Mouse (Mus musculus): ENCODE data around the gene Mthfd2. TPM values are rescaled to one million over a fixed set of nuclear protein-coding genes. Genes with fewer than 3 reads are reported as not detected.

The Mthfd2 gene
- 2.3 and 2.4 TPM in 2 replicates for polyA plus RNA-seq (2012; rRNA removed)

DNA sequence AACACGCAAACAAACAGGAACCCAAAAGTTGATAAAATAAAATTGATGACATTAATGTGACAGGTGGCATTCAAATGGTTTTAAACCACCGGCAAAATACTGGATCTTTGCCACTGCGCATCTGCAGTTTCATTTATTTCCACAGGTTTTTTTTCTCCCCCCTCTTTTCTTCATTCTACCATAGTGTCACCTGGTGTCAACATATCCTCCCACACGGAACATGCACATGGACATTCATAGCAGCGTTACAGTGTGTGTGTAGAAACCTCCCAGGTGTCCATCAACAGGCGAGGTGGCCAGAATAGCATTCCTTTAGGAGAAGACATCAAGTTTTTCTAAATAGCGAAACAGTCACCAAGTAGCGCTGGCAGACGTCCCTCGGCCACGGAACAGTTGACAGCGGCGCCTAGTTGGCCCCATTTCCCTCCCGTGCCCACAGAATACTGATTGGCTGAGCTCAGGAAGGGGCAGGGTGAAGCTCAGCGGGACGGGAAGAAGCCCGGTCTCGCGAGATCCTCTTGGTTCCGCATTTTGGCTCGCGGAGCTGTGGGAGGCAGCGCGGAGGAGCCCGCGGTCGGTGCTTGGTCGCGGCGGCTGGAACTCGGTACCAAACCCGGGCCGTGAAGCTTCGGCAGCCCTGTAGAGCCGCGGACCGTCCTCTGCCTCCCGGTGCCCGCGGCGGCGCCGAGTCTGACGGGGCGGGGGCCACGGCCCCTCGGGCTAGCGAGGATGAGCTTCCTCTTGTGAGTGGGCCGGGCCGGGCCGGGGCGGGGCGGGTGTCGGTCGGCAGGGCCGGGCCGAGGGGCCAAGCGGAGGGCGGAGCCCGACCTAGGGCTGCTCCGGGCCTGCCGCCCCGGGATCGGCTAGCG lies at the start of gene Mthfd2, which contains the start of gene Mob1a:
Mthfd2 (minus strand) TSS at position 384 of the 869 bp plus-strand sequence.
Mob1a (plus strand) TSS at position 492 of the 869 bp plus-strand sequence.
- Histone ChIP-seq H3K4me1 (ENCODE audit: control insufficient read depth, insufficient read depth, low read length) (peaks cover 6% of the 10 kb centered on the region; the same call in 1 of the 2 replicates), H3K4me3 (ENCODE audit: insufficient read depth, low read depth, low read length) (peak within 1 kb of the TSS; percentile 71), H3K36me3 (ENCODE audit: control insufficient read depth, insufficient read depth, low read length) (peaks cover 6% of the 10 kb centered on the region), H3K27ac (ENCODE audit: insufficient read depth, low read depth, low read length) (peak within 1 kb of the TSS; percentile 86), H3K27me3 (replicated peaks; ENCODE audit: control insufficient read depth, insufficient read depth, low read length) (no peaks in the 10 kb centered on the region)
- WGBS = under 1% methylated on average over 64 of the region's 65 CpGs
- DNase-seq = peak; percentile 98
- TF ChIP-seq CTCF (conservative IDR thresholded peaks at IDR 0.05; ENCODE audit: insufficient read depth, insufficient read length, low read depth, low read length) (no peak), POLR2A (IDR thresholded peaks at IDR 0.05; ENCODE audit: low read depth, low read length) (peak; percentile 57)

DNA sequence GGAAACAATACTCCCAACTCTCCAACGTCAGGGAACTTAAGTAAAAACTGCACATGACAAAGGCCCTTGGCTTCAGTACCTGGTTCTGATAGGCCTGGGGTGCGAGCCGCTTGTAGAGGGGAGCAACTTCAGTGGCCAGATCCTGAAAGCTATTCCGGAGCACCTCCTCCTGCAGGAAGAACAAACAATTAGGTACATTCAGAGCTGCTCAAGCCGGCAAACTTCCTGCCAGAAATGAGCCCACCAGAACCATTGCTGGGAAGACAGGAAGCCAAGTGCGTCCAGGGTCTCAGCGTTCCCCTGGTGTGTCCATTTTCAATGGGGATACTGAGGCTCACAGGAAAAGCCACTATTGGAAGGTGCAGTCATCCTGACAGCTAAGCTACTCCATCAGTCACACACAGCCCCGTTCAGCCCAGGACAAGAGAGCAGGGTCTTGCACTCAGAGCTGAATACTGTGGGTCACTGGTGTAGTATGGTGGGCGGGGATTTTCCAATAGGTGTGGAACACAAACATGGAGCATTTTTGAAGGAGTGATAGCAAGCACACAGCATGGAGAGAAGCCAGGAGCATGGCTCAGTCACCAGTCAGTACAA lies 48.1 kb upstream of the Mthfd2 start:
- DNase-seq = no peak
- no peak overlapping the region for H3K4me3 ChIP-seq (ENCODE audit: insufficient read depth, low read depth, low read length)
- H3K27ac ChIP-seq (ENCODE audit: insufficient read depth, low read depth, low read length) = no peak overlapping the region
- H3K36me3 ChIP-seq (ENCODE audit: control insufficient read depth, insufficient read depth, low read length) = peaks cover 3% of the 10 kb centered on the region; the same call in 1 of the 2 replicates
- no peaks in the 10 kb centered on the region for H3K27me3 ChIP-seq (replicated peaks; ENCODE audit: control insufficient read depth, insufficient read depth, low read length)
- TF ChIP-seq CTCF (conservative IDR thresholded peaks at IDR 0.05; ENCODE audit: insufficient read depth, insufficient read length, low read depth, low read length) = no peak
- TF ChIP-seq POLR2A (IDR thresholded peaks at IDR 0.05; ENCODE audit: low read depth, low read length) = no peak
- WGBS = 82% methylated on average over 9 of the region's 9 CpGs
- no peaks in the 10 kb centered on the region for H3K4me1 ChIP-seq (ENCODE audit: control insufficient read depth, insufficient read depth, low read length)

DNA sequence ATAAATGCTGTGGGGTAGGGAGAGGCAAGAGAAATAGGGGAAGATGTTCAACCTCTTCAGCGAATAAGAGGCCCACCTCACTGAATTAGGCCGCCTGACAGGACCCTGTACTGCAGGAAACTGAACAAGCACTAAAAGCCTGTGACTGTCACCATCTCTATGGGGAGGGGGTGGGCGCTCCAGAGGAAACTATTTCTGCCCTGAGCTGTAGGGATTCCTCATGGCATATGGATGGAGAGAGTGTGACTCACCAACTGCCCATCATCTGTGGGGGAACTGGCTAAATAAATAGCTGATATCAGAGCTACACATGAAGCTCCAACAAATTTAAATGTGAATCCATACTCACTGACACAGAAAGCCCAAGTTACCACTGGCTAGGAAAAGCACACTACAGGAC lies 45.6 kb upstream of the Mthfd2 start:
- WGBS = 93% methylated on average over 3 of the region's 3 CpGs

DNA sequence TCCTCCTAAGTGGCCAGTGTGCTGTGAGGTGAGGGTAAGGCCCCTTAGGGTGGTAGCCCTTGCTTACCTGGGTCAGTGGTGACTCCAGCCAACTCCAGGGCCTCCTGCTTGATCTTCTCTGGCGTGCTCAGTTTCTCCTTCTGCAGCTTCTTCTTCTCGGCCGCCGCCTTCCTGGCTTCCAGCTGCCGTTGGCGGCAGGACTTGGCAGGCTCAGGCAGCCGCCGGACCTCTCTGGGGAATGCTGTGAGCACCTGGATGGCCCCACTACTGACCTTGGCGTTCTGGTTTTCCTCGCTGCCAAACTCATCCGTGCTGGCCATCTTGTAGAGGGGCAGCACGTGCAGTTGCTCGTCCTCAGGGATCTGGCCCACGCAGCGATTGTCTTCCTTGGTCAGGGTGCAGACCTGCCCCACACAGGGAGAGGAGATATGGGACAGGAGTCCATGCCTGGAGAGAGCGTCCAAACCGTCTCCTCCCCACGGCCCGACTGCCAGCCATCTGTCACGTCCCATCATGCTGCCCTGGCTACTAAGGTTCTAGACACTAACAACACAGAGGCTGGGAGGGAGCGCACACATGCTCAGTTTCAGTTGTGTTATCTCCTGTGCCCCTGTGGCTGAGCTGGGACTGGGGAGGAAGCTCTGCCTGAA lies 44.7 kb upstream of the Mthfd2 start:
- H3K4me1 ChIP-seq (ENCODE audit: control insufficient read depth, insufficient read depth, low read length) = no peaks in the 10 kb centered on the region
- no peaks in the 10 kb centered on the region for H3K27me3 ChIP-seq (replicated peaks; ENCODE audit: control insufficient read depth, insufficient read depth, low read length)
- peaks cover 5% of the 10 kb centered on the region for H3K36me3 ChIP-seq (ENCODE audit: control insufficient read depth, insufficient read depth, low read length)
- 82% methylated on average over 21 of the region's 21 CpGs for WGBS
- TF ChIP-seq CTCF (conservative IDR thresholded peaks at IDR 0.05; ENCODE audit: insufficient read depth, insufficient read length, low read depth, low read length) = no peak
- TF ChIP-seq POLR2A (IDR thresholded peaks at IDR 0.05; ENCODE audit: low read depth, low read length) = no peak
- H3K4me3 ChIP-seq (ENCODE audit: insufficient read depth, low read depth, low read length) = no peak overlapping the region
- H3K27ac ChIP-seq (ENCODE audit: insufficient read depth, low read depth, low read length) = no peak overlapping the region
- DNase-seq = no peak

More for the DNA sequence above, 45.6 kb upstream of the Mthfd2 start:
- DNase-seq = no peak
- TF ChIP-seq CTCF (conservative IDR thresholded peaks at IDR 0.05; ENCODE audit: insufficient read depth, insufficient read length, low read depth, low read length) (no peak), POLR2A (IDR thresholded peaks at IDR 0.05; ENCODE audit: low read depth, low read length) (no peak)
- Histone ChIP-seq H3K27ac (ENCODE audit: insufficient read depth, low read depth, low read length) (no peak overlapping the region), H3K4me1 (ENCODE audit: control insufficient read depth, insufficient read depth, low read length) (no peaks in the 10 kb centered on the region), H3K36me3 (ENCODE audit: control insufficient read depth, insufficient read depth, low read length) (peaks cover 5% of the 10 kb centered on the region), H3K4me3 (ENCODE audit: insufficient read depth, low read depth, low read length) (no peak overlapping the region), H3K27me3 (replicated peaks; ENCODE audit: control insufficient read depth, insufficient read depth, low read length) (no peaks in the 10 kb centered on the region)

DNA sequence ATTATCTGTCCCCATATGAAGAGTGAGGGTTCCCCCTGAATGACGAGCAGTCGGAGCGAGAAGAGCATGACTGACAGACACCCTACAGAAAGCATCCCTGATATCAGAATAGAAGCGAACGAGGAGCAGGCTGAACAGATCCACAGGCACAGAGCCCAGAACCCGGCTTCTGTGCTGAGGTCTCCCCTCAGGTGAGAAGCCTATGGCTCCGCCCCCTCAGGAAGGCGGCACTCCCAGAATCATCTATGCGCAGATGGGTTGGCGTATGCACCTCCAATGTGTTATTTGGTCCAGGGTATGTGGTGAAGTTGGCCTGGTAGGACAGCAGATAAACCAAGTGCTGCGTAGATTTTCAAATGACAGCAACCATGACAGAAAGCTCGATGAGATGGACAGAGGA lies 37.4 kb upstream of the Mthfd2 start:
- WGBS = 88% methylated on average over 12 of the region's 12 CpGs
- Histone ChIP-seq H3K4me1 (ENCODE audit: control insufficient read depth, insufficient read depth, low read length) (no peaks in the 10 kb centered on the region), H3K27ac (ENCODE audit: insufficient read depth, low read depth, low read length) (no peak overlapping the region), H3K27me3 (replicated peaks; ENCODE audit: control insufficient read depth, insufficient read depth, low read length) (no peaks in the 10 kb centered on the region), H3K36me3 (ENCODE audit: control insufficient read depth, insufficient read depth, low read length) (no peaks in the 10 kb centered on the region; the same call in 1 of the 2 replicates), H3K4me3 (ENCODE audit: insufficient read depth, low read depth, low read length) (no peak overlapping the region)
- DNase-seq = no peak
- TF ChIP-seq POLR2A (IDR thresholded peaks at IDR 0.05; ENCODE audit: low read depth, low read length) (no peak), CTCF (conservative IDR thresholded peaks at IDR 0.05; ENCODE audit: insufficient read depth, insufficient read length, low read depth, low read length) (no peak)

DNA sequence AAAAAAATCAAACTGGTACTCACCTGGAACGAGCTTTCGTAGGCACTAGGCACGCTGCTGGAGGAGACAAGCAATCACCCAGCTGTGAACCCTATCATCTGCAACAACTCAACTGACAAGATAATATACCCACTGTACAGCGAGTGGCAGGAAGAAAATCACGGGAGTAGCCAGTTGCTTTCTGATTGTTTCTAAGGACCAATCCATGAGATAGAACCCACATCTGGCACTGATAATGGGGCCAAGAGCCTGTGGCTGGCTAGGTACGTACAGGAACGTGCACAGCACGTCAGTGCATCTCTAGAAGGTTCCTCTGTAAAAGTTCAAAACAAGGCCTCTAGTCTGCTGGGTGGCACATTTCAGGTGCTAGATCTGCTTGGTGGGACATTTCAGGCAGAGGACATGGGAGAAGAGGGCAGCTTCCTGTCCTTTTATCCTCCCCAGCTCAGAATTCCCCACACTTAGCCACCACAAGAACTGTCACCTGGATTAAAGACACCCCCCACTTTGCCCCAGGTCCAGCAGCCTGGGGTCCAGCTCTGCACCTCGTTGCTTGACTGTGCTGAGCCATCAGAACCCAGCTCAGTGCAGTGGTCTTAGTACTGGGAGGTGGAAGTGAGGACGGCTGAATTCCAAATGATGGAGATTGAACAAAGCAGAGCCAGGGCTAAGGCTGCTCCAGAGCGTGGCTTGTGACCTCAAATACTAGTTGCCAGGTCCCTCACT lies 36.0 kb upstream of the Mthfd2 start:
- WGBS = 80% methylated on average over 11 of the region's 11 CpGs

More for the DNA sequence above, 36.0 kb upstream of the Mthfd2 start:
- no peak overlapping the region for H3K4me3 ChIP-seq (ENCODE audit: insufficient read depth, low read depth, low read length)
- no peak for DNase-seq
- H3K27me3 ChIP-seq (replicated peaks; ENCODE audit: control insufficient read depth, insufficient read depth, low read length) = no peaks in the 10 kb centered on the region
- H3K36me3 ChIP-seq (ENCODE audit: control insufficient read depth, insufficient read depth, low read length) = no peaks in the 10 kb centered on the region
- no peak overlapping the region for H3K27ac ChIP-seq (ENCODE audit: insufficient read depth, low read depth, low read length)
- H3K4me1 ChIP-seq (ENCODE audit: control insufficient read depth, insufficient read depth, low read length) = no peaks in the 10 kb centered on the region
- TF ChIP-seq POLR2A (IDR thresholded peaks at IDR 0.05; ENCODE audit: low read depth, low read length) (no peak), CTCF (conservative IDR thresholded peaks at IDR 0.05; ENCODE audit: insufficient read depth, insufficient read length, low read depth, low read length) (no peak)
